Mouse (Mus musculus) lung, adult 18-20 months (tissue): Measurements from ENCODE around the gene Il18.
"Not testable (repeated sequence)": the region's sequence is repeated elsewhere in the genome, so short reads cannot be mapped to it uniquely, and the experiment has no call there.

Experiments used
- DNase-seq, 2 experiments: peaks; one replicate each; pipeline ENCODE4 v3.0.0; 2022; ENCODE audit warnings: mixed read lengths in 2 of 2

Gene Il18

DNA sequence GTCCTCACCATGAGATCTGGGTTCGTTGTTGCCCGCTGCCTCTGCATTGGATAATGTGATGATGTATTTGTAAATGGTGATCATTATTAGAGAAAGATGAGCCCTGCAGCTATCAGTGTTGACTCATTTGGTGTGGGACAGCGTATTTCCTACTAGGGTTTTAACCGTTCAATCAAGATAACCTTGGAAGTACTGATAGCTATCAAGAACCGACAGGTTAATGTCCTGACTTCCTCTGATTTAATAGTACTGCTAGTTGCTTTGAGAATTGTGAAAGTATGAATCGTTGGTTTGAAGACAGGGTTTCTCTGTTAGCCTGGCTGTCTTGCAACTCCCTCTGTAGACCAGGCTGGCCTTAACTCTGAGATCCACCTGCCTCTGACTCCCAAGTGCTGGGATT lies 49.7 kb downstream of the Il18 start:
- DNase-seq, result no peak

DNA sequence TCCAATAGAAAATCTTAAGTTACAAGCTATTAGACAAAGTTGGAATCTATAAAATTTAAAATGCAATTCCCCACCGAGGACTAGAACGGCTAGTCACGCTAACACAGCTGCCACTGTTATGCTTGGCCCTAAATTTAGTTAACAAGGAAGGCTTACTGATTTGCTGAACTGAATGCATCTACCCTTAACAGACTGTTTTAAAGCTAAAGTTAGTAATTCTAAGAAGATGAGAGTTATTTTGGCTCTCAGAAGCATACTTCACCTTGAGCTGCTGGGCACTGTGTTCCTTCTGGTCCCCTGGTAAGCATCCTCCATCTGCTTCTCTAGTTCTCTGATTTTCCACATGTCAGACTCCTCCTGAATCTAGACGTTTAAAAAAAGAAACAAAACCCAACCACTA lies 57.5 kb downstream of the Il18 start:
- DNase-seq, result no peak

DNA sequence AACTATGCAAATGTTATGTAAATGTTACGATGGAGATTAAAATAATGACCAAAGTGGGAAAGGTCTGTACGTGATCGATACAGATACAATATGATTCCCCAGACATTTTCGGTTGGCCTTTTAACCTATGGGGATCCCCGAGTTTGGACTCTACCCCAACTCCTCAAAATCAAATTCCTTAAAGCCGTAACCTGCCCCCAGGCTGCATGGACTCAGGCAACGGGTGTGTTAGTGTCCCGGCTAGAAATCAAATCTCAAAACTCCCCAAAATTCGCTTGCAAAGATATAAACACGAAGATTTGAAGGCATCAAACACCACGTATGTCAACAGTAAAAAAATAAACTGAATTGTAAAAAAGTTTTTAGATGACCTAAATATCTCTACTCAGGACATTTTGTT lies 61.5 kb downstream of the Il18 start:
- DNase-seq, result no peak

DNA sequence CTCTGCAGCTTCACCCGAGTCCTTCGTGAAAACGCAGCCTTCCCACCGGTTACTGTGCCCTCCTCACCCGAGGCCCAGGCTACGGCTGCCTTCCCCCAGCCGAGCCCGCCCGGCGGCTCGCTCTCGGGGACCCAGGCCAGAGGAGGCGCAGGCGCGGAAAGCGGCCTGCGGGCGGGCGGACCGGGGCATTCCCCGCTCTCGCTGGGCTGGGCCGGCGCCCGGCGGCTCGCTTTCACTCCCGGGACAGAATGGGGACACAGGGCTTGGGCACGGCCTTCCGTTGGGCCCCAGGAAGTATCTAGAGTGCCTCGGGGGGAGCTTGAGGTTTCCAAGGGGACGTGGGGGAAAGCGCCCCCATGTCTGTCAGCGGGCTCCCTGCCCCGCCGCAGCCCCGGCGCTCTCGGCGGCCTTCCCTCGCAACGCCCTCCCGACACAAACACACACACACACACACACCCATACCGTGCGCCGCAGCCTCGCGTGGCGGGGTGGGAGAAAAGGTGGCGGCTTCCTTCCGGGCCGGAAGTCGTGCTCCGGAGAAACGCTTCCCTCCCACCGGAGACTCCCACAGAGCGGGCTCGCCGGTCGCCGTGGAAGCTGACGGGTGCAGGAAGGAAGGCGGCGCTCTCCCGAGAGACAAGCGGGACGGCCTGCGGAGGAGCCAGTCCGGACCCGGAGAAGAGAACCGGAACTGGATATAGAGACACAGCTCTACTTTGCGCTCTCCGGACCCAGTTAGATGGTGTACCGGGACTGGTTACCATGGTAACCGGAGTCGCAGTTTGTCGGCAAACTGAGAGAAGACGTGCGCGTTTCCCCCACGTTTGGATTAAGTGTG lies 62.4 kb downstream of the Il18 start, which contains the start of the genes Pih1d2 and Nkapd1:
TSS of gene Pih1d2 (plus strand) at position 556 of the 838 bp plus-strand sequence.
TSS of gene Nkapd1 (minus strand) at position 699 of the 838 bp plus-strand sequence.
- peak; percentile 90 to 92 for DNase-seq

DNA sequence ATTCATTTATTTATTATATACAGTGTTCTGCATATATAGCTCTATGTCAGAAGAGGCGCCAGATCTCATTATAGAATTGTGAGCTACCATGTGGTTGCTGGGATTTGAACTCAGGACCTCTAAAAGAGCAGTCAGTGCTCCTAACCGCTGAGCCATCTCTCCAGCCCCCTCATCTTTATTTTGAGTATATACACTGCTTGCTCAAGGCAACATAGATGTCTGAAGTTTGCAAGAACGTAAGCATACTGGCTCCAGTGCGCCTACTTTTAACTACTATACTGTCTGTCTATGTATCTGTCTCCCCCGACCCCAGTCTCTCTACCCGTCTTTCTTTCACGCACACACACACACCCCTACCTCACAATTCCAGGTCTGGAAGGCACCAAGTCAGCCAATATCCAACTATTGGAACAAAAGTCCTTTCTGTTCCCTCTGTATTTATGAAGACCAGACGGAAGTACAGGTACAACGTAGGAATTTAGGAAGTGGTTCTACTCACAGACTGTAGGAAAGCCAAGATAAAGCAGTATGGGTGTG lies 63.2 kb downstream of the Il18 start:
- DNase-seq, result no peak

DNA sequence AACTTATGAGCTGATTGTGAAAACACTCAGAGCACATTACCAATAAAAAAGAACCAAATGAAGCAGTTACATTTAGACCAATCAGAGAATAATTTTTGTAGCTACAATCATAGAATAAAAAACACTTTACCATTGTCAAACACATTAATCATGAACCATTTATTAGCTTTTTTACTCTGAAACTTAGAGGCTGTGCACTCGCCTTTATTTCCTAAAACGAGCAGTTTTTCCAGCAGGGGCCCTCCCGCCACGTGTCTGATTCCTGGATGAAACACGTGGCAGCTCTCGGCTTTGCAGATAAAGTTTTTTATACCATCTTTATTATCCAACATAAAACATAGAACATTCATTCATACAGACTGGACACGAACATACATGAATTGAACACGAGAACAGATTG lies 76.3 kb downstream of the Il18 start:
- DNase-seq, result not testable (repeated sequence)
